12 mouse cellular contexts compared by ENCODE assay signal in the genomic region with DNA sequence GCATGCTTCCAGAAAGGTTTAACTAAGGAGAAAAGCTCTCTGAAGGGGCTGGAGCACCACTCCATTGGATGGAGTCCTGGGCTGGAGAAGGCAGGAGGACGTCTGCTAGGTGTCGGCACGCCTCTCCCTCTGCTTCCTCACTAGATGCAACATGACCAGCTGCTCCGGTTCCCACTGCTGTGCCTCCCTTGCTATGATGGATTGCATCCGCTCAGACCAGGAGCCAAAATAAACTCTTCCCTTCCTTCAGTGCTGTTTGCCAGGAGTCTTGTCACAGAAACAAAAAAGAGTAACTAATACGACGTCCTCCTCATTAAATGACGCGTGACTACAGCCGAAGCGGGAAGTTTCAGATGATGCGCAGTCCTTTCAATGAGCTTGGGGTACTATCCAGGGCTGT.
DNase-seq lines count a peak whose midpoint lies in the region; ATAC-seq and TF ChIP-seq lines count a peak whose summit lies in the region.
"Had no signal": no experiment of that assay in that cellular context is flagged by ENCODE, and none has a peak within 500 bp of the region (broad histone marks: within the 10 kb centered on the region; RNA-seq: fewer than 3 reads in every experiment).

No protein-coding gene starts in this region.

- DNase-seq in heart, postnatal 0 days (ENCODE audit: low spot score) = peak; percentile 62
- DNase-seq in kidney, postnatal 10 days = peak; percentile 83
- DNase-seq in gastrocnemius, adult 8-10 months (ENCODE audit: low spot score in 2 of 2) = no peak
- no peak for DNase-seq in liver, postnatal 0 days
- DNase-seq: gastrocnemius, postnatal 25 days had no signal

- no peak overlapping the region for H3K27ac ChIP-seq in intestine, embryonic 15.5 days
- H3K27ac ChIP-seq in intestine, postnatal 0 days (ENCODE audit: low read depth, low read length) = no peak overlapping the region
- no peak overlapping the region for H3K27ac ChIP-seq in heart, postnatal 0 days (ENCODE audit: low read depth)
- H3K27ac ChIP-seq in stomach, embryonic 14.5 days (ENCODE audit: low read length) = no peak overlapping the region; the same call in 1 of the 2 replicates
- H3K27ac ChIP-seq in liver, postnatal 0 days (ENCODE audit: low read depth) = no peak overlapping the region
- H3K27ac ChIP-seq in forebrain, embryonic 15.5 days (replicated peaks) = no peak overlapping the region
- H3K27ac ChIP-seq: limb, embryonic 10.5 days; macrophage had no signal

- H3K4me1 ChIP-seq in intestine, embryonic 15.5 days (replicated peaks) = peaks cover 15% of the 10 kb centered on the region
- H3K4me1 ChIP-seq in intestine, postnatal 0 days (replicated peaks; ENCODE audit: control insufficient read depth, insufficient read depth, low read length) = no peaks in the 10 kb centered on the region
- H3K4me1 ChIP-seq in heart, postnatal 0 days (ENCODE audit: control insufficient read depth, insufficient read depth) = peaks cover 35% of the 10 kb centered on the region
- H3K4me1 ChIP-seq in stomach, embryonic 14.5 days (ENCODE audit: control insufficient read depth, insufficient read depth, low read length) = peaks cover 16% of the 10 kb centered on the region
- H3K4me1 ChIP-seq in liver, postnatal 0 days (ENCODE audit: insufficient read depth) = no peaks in the 10 kb centered on the region
- H3K4me1 ChIP-seq in forebrain, embryonic 15.5 days = 0 out of 2 replicates have a peak, but pooled peaks cover 3% of the 10 kb centered on the region

- no peaks in the 10 kb centered on the region for H3K9me3 ChIP-seq in intestine, embryonic 15.5 days
- no peaks in the 10 kb centered on the region for H3K9me3 ChIP-seq in intestine, postnatal 0 days (ENCODE audit: control insufficient read depth)
- no peaks in the 10 kb centered on the region for H3K9me3 ChIP-seq in heart, postnatal 0 days (replicated peaks; ENCODE audit: control insufficient read depth, low read length)
- H3K9me3 ChIP-seq in stomach, embryonic 14.5 days (ENCODE audit: control insufficient read depth, low read depth, low read length) = no peaks in the 10 kb centered on the region
- H3K9me3 ChIP-seq in liver, postnatal 0 days (ENCODE audit: low read length) = no peaks in the 10 kb centered on the region
- H3K9me3 ChIP-seq in forebrain, embryonic 15.5 days = no peaks in the 10 kb centered on the region
- H3K9me3 ChIP-seq: limb, embryonic 10.5 days had no signal

- no peak overlapping the region for H3K4me3 ChIP-seq in intestine, embryonic 15.5 days (replicated peaks)
- H3K4me3 ChIP-seq in intestine, postnatal 0 days (ENCODE audit: low read depth, low read length) = no peak overlapping the region
- H3K4me3 ChIP-seq in heart, postnatal 0 days (ENCODE audit: low read depth, low read length) = no peak overlapping the region
- no peak overlapping the region for H3K4me3 ChIP-seq in stomach, embryonic 14.5 days (ENCODE audit: low read depth, low read length)
- no peak overlapping the region for H3K4me3 ChIP-seq in liver, postnatal 0 days (ENCODE audit: low read depth, low read length)
- no peak overlapping the region for H3K4me3 ChIP-seq in forebrain, embryonic 15.5 days
- H3K4me3 ChIP-seq: limb, embryonic 10.5 days had no signal

- H3K4me2 ChIP-seq in intestine, embryonic 15.5 days (replicated peaks) = no peak overlapping the region
- H3K4me2 ChIP-seq in intestine, postnatal 0 days (replicated peaks; ENCODE audit: low read depth) = no peak overlapping the region
- no peak overlapping the region for H3K4me2 ChIP-seq in heart, postnatal 0 days (ENCODE audit: low read depth, low read length)
- no peak overlapping the region for H3K4me2 ChIP-seq in stomach, embryonic 14.5 days (replicated peaks; ENCODE audit: low read depth, low read length)
- H3K4me2 ChIP-seq in liver, postnatal 0 days (ENCODE audit: low read depth, low read length) = no peak overlapping the region
- no peak overlapping the region for H3K4me2 ChIP-seq in forebrain, embryonic 15.5 days (replicated peaks)

- no peaks in the 10 kb centered on the region for H3K27me3 ChIP-seq in intestine, embryonic 15.5 days (replicated peaks)
- no peaks in the 10 kb centered on the region for H3K27me3 ChIP-seq in intestine, postnatal 0 days (replicated peaks; ENCODE audit: control insufficient read depth, insufficient read depth, low read length)
- no peaks in the 10 kb centered on the region for H3K27me3 ChIP-seq in heart, postnatal 0 days (ENCODE audit: control insufficient read depth, insufficient read depth, low read length)
- H3K27me3 ChIP-seq in stomach, embryonic 14.5 days (ENCODE audit: control insufficient read depth, insufficient read depth, low read length) = no peaks in the 10 kb centered on the region
- H3K27me3 ChIP-seq in liver, postnatal 0 days (ENCODE audit: insufficient read depth, low read length) = no peaks in the 10 kb centered on the region
- no peaks in the 10 kb centered on the region for H3K27me3 ChIP-seq in forebrain, embryonic 15.5 days

- no peak for TF ChIP-seq CTCF in intestine, postnatal 0 days (IDR thresholded peaks at IDR 0.05; ENCODE audit: low read depth)
- no peak for TF ChIP-seq CTCF in heart, postnatal 0 days (IDR thresholded peaks at IDR 0.05; ENCODE audit: low read depth)
- TF ChIP-seq CTCF in liver, postnatal 0 days (IDR thresholded peaks at IDR 0.05; ENCODE audit: low read depth) = no peak

- no peak overlapping the region for H3K9ac ChIP-seq in intestine, embryonic 15.5 days
- H3K9ac ChIP-seq in intestine, postnatal 0 days (ENCODE audit: low read depth, low read length) = no peak overlapping the region
- no peak overlapping the region for H3K9ac ChIP-seq in heart, postnatal 0 days (replicated peaks; ENCODE audit: low read depth, low read length)
- H3K9ac ChIP-seq in stomach, embryonic 14.5 days (replicated peaks; ENCODE audit: low read depth, low read length) = no peak overlapping the region
- H3K9ac ChIP-seq in liver, postnatal 0 days (replicated peaks) = no peak overlapping the region
- H3K9ac ChIP-seq in forebrain, embryonic 15.5 days (replicated peaks) = no peak overlapping the region

- TF ChIP-seq EP300 in heart, postnatal 0 days (IDR thresholded peaks at IDR 0.05; ENCODE audit: low read depth) = no peak
- no peak for TF ChIP-seq EP300 in liver, postnatal 0 days (IDR thresholded peaks at IDR 0.05; ENCODE audit: low read depth)

- H3K36me3 ChIP-seq in intestine, embryonic 15.5 days = no peaks in the 10 kb centered on the region
- H3K36me3 ChIP-seq in intestine, postnatal 0 days (ENCODE audit: control insufficient read depth, insufficient read depth) = no peaks in the 10 kb centered on the region
- H3K36me3 ChIP-seq in heart, postnatal 0 days (replicated peaks; ENCODE audit: control insufficient read depth, insufficient read depth, low read length) = no peaks in the 10 kb centered on the region
- H3K36me3 ChIP-seq in stomach, embryonic 14.5 days (ENCODE audit: control insufficient read depth, insufficient read depth, low read length) = no peaks in the 10 kb centered on the region
- H3K36me3 ChIP-seq in liver, postnatal 0 days (replicated peaks; ENCODE audit: insufficient read depth, low read length) = no peaks in the 10 kb centered on the region
- H3K36me3 ChIP-seq in forebrain, embryonic 15.5 days = no peaks in the 10 kb centered on the region
- H3K36me3 ChIP-seq: limb, embryonic 10.5 days had no signal

- WGBS in intestine, embryonic 15.5 days = 48% methylated on average over 12 of the region's 12 CpGs
- 50% methylated on average over 12 of the region's 12 CpGs for WGBS in intestine, postnatal 0 days
- 61% methylated on average over 12 of the region's 12 CpGs for WGBS in heart, postnatal 0 days
- 40% methylated on average over 12 of the region's 12 CpGs for WGBS in stomach, embryonic 14.5 days
- 80% methylated on average over 12 of the region's 12 CpGs for WGBS in liver, postnatal 0 days (ENCODE audit: insufficient replicate concordance)
- WGBS in forebrain, embryonic 15.5 days = 82% methylated on average over 12 of the region's 12 CpGs

- ATAC-seq in intestine, embryonic 15.5 days = peak; percentile 62
- no peak for ATAC-seq in intestine, postnatal 0 days
- no peak for ATAC-seq in heart, postnatal 0 days (ENCODE audit: insufficient read depth, low read depth)
- peak; percentile 35; the same call in 1 of the 2 replicates for ATAC-seq in stomach, embryonic 14.5 days (ENCODE audit: insufficient number of reproducible peaks, insufficient read depth, low FRiP score, low read depth)
- ATAC-seq in liver, postnatal 0 days = no peak
- ATAC-seq in forebrain, embryonic 15.5 days (replicated peaks) = no peak
- ATAC-seq: inflammation-experienced regulatory T-cells, adult 6 months had no signal

Comparison
In these comparisons a context has a peak if more than half of its experiments do, and no peak if none do; other contexts are left out.
1. ATAC-seq: peak in intestine, embryonic 15.5 days (single experiment) and stomach, embryonic 14.5 days (single experiment); none in intestine, postnatal 0 days (single experiment), heart, postnatal 0 days (single experiment), liver, postnatal 0 days (single experiment) and forebrain, embryonic 15.5 days (single experiment).
2. DNase-seq: peak in heart, postnatal 0 days (single experiment) and kidney, postnatal 10 days (single experiment); none in gastrocnemius, adult 8-10 months (0 of 2) and liver, postnatal 0 days (single experiment).